Mouse (Mus musculus) gastrocnemius, postnatal 25 days (tissue): ENCODE data around the gene Krt76. TPM values are rescaled to one million over a fixed set of nuclear protein-coding genes. Genes with fewer than 3 reads are reported as not detected.

ENCODE experiments used
- DNase-seq: peaks from one replicate; pipeline ENCODE4 v3.0.0; 2022
- microRNA-seq, 2 experiments: library from miRNA; unstranded; fragments of <30 nt; microRNA quantifications; one replicate each; pipeline ENCODE4 v1.2.0; 2021; ENCODE audit warnings: borderline replicate concordance in 2 of 2
- total RNA-seq, 2 experiments: library from RNA; stranded (reverse); gene quantifications; 1 replicate in 1 of 2; 2 replicates in 1 of 2; pipeline ENCODE4 v1.2.3; 2021

Gene Krt76
- total RNA-seq, 2 experiments from 2014 or later = not detected

- DNase-seq = no peak
Observed at GRCm38 (mm10) chr15:101860421-101861130, 32.1 kb downstream of the Krt76 start.

- DNase-seq = no peak
Observed at GRCm38 (mm10) chr15:101859735-101860170, 33.0 kb downstream of the Krt76 start.

GRCm38 (mm10) chr15:101858673-101859425 is 33.9 kb downstream of the Krt76 start:
- no peak for DNase-seq

- DNase-seq = no peak
Observed at GRCm38 (mm10) chr15:101856696-101857095, 36.0 kb downstream of the Krt76 start.

GRCm38 (mm10) chr15:101855732-101856131 is 37.0 kb downstream of the Krt76 start:
- no peak for DNase-seq

- no peak for DNase-seq
Observed at GRCm38 (mm10) chr15:101854294-101854693, 38.4 kb downstream of the Krt76 start.

- DNase-seq = no peak
Observed at GRCm38 (mm10) chr15:101852571-101852970, 40.1 kb downstream of the Krt76 start.

GRCm38 (mm10) chr15:101850694-101851093 is 42.0 kb downstream of the Krt76 start, which contains the start of gene Krt1:
Gene Krt1, minus strand, starts transcription at chr15:101850794.
- DNase-seq = no peak

GRCm38 (mm10) chr15:101845971-101846403 is 46.7 kb downstream of the Krt76 start:
- no peak for DNase-seq

- no peak for DNase-seq
Observed at GRCm38 (mm10) chr15:101843192-101843591, 49.5 kb downstream of the Krt76 start.

- DNase-seq = no peak
Observed at GRCm38 (mm10) chr15:101834784-101835328, 57.9 kb downstream of the Krt76 start.

Small RNAs within 50 kb of the gene (microRNA-seq; reads per million reads assigned to microRNA genes)
- gene Gm44356 = 0 reads per million in 2 experiments

Other genes with a start within 250 kb of the Krt76 start
- gene Gm5478, start 245.5 kb downstream of the Krt76 start, total RNA-seq = not detected
- not detected for gene Krt6b, start 212.6 kb downstream of the Krt76 start, total RNA-seq
- gene Krt6a, start 198.6 kb downstream of the Krt76 start, total RNA-seq = not detected
- not detected for gene Krt5, start 180.0 kb downstream of the Krt76 start, total RNA-seq
- gene Krt71, start 149.8 kb downstream of the Krt76 start, total RNA-seq = not detected
- not detected for gene Krt72, start 106.5 kb downstream of the Krt76 start, total RNA-seq
- gene Krt73, start 90.6 kb downstream of the Krt76 start, total RNA-seq = not detected
- not detected for gene Krt2, start 74.8 kb downstream of the Krt76 start, total RNA-seq
- not detected for gene Krt1, start 42.1 kb downstream of the Krt76 start, total RNA-seq
- not detected for gene Krt77, start 23.2 kb downstream of the Krt76 start, total RNA-seq
- not detected for gene Krt4, start 31.8 kb upstream of the Krt76 start, total RNA-seq
- under 1 TPM in 1 of 2 experiments, not detected in 1; 0.13 TPM for gene Krt79, start 47.4 kb upstream of the Krt76 start, total RNA-seq
- not detected for gene Krt78, start 61.4 kb upstream of the Krt76 start, total RNA-seq
- gene Krt8, start 111.6 kb upstream of the Krt76 start, total RNA-seq = under 1 TPM; 0.13 to 0.19 TPM
- gene Krt18, start 135.3 kb upstream of the Krt76 start, total RNA-seq = under 1 TPM; 0.18 to 0.29 TPM
- 100 to 1,000 TPM; 141 to 145 TPM for gene Eif4b, start 180.9 kb upstream of the Krt76 start, total RNA-seq
- 10 to 100 TPM; 22.3 to 32.0 TPM for gene Tns2, start 207.5 kb upstream of the Krt76 start, total RNA-seq
- 1 to 10 TPM; 7.1 to 7.9 TPM for gene Spryd3, start 243.3 kb upstream of the Krt76 start, total RNA-seq